Mouse (Mus musculus) hindbrain, embryonic 10.5 days (tissue): ENCODE results near the gene Hist1h2ae. TPM values are rescaled to one million over a fixed set of nuclear protein-coding genes. Genes with fewer than 3 reads are reported as not detected.
A peak's percentile ranks its signal among the peaks of the same experiment; 100 is the strongest.
"Not testable (repeated sequence)": the region's sequence is repeated elsewhere in the genome, so short reads cannot be mapped to it uniquely, and the experiment has no call there.

Experiments
- DNase-seq: peaks from one replicate; pipeline ENCODE4 v3.0.0-alpha.2; 2017; ENCODE audit warnings: low spot score
- H3K27ac ChIP-seq: fragments of 300-500 bp; sonication (generic); 2 replicates; pipeline ENCODE4 v1.5.1; 2016; ENCODE audit warnings: mild to moderate bottlenecking, moderate library complexity
- H3K27me3 ChIP-seq: fragments of 300-500 bp; sonication (generic); 2 replicates; pipeline ENCODE4 v1.6.1; 2016; ENCODE audit warnings: mild to moderate bottlenecking; ENCODE audit not compliant: poor library complexity, insufficient read depth, severe bottlenecking
- H3K36me3 ChIP-seq: fragments of 300-500 bp; sonication (generic); 2 replicates; pipeline ENCODE4 v1.6.1; 2016; ENCODE audit warnings: mild to moderate bottlenecking, moderate library complexity
- H3K4me1 ChIP-seq: fragments of 300-500 bp; sonication (generic); replicated peaks from 2 replicates; pipeline ENCODE4 v1.6.1; 2016; ENCODE audit warnings: mild to moderate bottlenecking
- H3K4me3 ChIP-seq: fragments of 300-500 bp; sonication (generic); 2 replicates; pipeline ENCODE4 v1.5.1; 2016; ENCODE audit warnings: mild to moderate bottlenecking, moderate library complexity
- H3K9me3 ChIP-seq: fragments of 300-500 bp; sonication (generic); 2 replicates; pipeline ENCODE4 v1.6.1; 2016; ENCODE audit warnings: mild to moderate bottlenecking, moderate library complexity
- WGBS: fragments of 180-500 bp; shearing (Covaris S2); methylation state at CpG from one replicate; pipeline ENCODE4 v1.1.7; 2016; 5-methylcytosine and 5-hydroxymethylcytosine counted together
- polyA plus RNA-seq: library from polyadenylated mRNA; unstranded; fragments of >200 nt; fragmentation: Nextera tagmentation; extraction: Ambion mirVana; gene quantifications from 2 replicates; pipeline ENCODE4 v1.2.1, GENCODE M21; 2016

Gene Hist1h2ae
- polyA plus RNA-seq, 1 experiment from 2014 or later = 103 TPM

- Histone ChIP-seq H3K9me3 (no peaks in the 10 kb centered on the region), H3K4me1 (peaks cover 51% of the 10 kb centered on the region), H3K27me3 (no peaks in the 10 kb centered on the region), H3K36me3 (no peaks in the 10 kb centered on the region), H3K4me3 (peak within 1 kb of the TSS; percentile 60), H3K27ac (peak within 1 kb of the TSS; percentile 95)
- DNase-seq = peak; percentile 96
- under 1% methylated on average over 43 of the region's 43 CpGs for WGBS
These were observed 10.6 kb upstream of the Hist1h2ae start, which contains the start of gene Hist1h4d for GRCm38 (mm10) chr13:23581408-23582218. Gene Hist1h4d (plus strand): TSS chr13:23581598.

GRCm38 (mm10) chr13:23577835-23578234 lies 6.8 kb upstream of the Hist1h2ae start:
- 88% methylated on average over 1 of the region's 1 CpGs for WGBS
- Histone ChIP-seq H3K9me3 (no peaks in the 10 kb centered on the region), H3K27me3 (no peaks in the 10 kb centered on the region), H3K27ac (peak overlapping the region; percentile 93), H3K4me3 (no peak overlapping the region), H3K4me1 (peaks cover 43% of the 10 kb centered on the region), H3K36me3 (no peaks in the 10 kb centered on the region)
- DNase-seq = no peak

- Histone ChIP-seq H3K36me3 (no peaks in the 10 kb centered on the region), H3K4me1 (peaks cover 42% of the 10 kb centered on the region), H3K4me3 (peak overlapping the region; percentile 62), H3K27me3 (no peaks in the 10 kb centered on the region), H3K27ac (peak overlapping the region; percentile 93), H3K9me3 (no peaks in the 10 kb centered on the region)
- WGBS = 51% methylated on average over 6 of the region's 6 CpGs
- DNase-seq = no peak
These were observed 6.1 kb upstream of the Hist1h2ae start for GRCm38 (mm10) chr13:23576906-23577639.

- H3K27me3 ChIP-seq = no peaks in the 10 kb centered on the region
- peak overlapping the region; percentile 93 for H3K27ac ChIP-seq
- peak overlapping the region; percentile 62 for H3K4me3 ChIP-seq
- 3% methylated on average over 7 of the region's 7 CpGs for WGBS
- H3K36me3 ChIP-seq = no peaks in the 10 kb centered on the region
- no peaks in the 10 kb centered on the region for H3K9me3 ChIP-seq
- peaks cover 38% of the 10 kb centered on the region for H3K4me1 ChIP-seq
- DNase-seq = peak; percentile 44
These were observed 5.4 kb upstream of the Hist1h2ae start for GRCm38 (mm10) chr13:23576351-23576881.

- H3K36me3 ChIP-seq, DNase-seq, H3K27me3 ChIP-seq, H3K9me3 ChIP-seq: not testable (repeated sequence)
- Histone ChIP-seq H3K4me3 (peak overlapping the region; percentile 62), H3K27ac (peak overlapping the region; percentile 93), H3K4me1 (peaks cover 36% of the 10 kb centered on the region)
- WGBS = under 1% methylated on average over 17 of the region's 40 CpGs
These were observed 4.9 kb upstream of the Hist1h2ae start for GRCm38 (mm10) chr13:23575864-23576313.

- no peaks in the 10 kb centered on the region for H3K36me3 ChIP-seq
- WGBS = under 1% methylated on average over 18 of the region's 18 CpGs
- H3K4me1 ChIP-seq = peaks cover 33% of the 10 kb centered on the region
- peak; percentile 62 for DNase-seq
- no peaks in the 10 kb centered on the region for H3K9me3 ChIP-seq
- H3K27me3 ChIP-seq = no peaks in the 10 kb centered on the region
- peak within 1 kb of the TSS; percentile 62 for H3K4me3 ChIP-seq
- H3K27ac ChIP-seq = peak within 1 kb of the TSS; percentile 93
These were observed 4.3 kb upstream of the Hist1h2ae start, which contains the start of gene Hist1h3d for GRCm38 (mm10) chr13:23575271-23575851. Gene Hist1h3d (plus strand): TSS chr13:23575763.

GRCm38 (mm10) chr13:23574546-23575170 lies 3.6 kb upstream of the Hist1h2ae start:
- peaks cover 38% of the 10 kb centered on the region for H3K4me1 ChIP-seq
- under 1% methylated on average over 11 of the region's 39 CpGs for WGBS
- not testable (repeated sequence) for DNase-seq

GRCm38 (mm10) chr13:23573898-23574524 lies 3.0 kb upstream of the Hist1h2ae start, which contains the start of the genes Hist1h2bf and Hist1h2ad:
Gene Hist1h2bf (minus strand): TSS chr13:23574196.
Gene Hist1h2ad (plus strand): TSS chr13:23574381.
- not testable (repeated sequence) for H3K9me3 ChIP-seq, H3K36me3 ChIP-seq, H3K27me3 ChIP-seq
- peak; percentile 91 for DNase-seq
- peaks cover 38% of the 10 kb centered on the region for H3K4me1 ChIP-seq
- under 1% methylated on average over 42 of the region's 42 CpGs for WGBS
- peak within 1 kb of the TSS; percentile 91 for H3K27ac ChIP-seq
- peak within 1 kb of the TSS; percentile 62 for H3K4me3 ChIP-seq

More at GRCm38 (mm10) chr13:23574546-23575170, 3.6 kb upstream of the Hist1h2ae start:
- H3K9me3 ChIP-seq, H3K27me3 ChIP-seq, H3K36me3 ChIP-seq: not testable (repeated sequence)
- Histone ChIP-seq H3K4me3 (peak overlapping the region; percentile 62), H3K27ac (peak overlapping the region; percentile 91)

- H3K4me3 ChIP-seq = peak overlapping the region; percentile 56
- not testable (repeated sequence) for DNase-seq, H3K27me3 ChIP-seq, H3K36me3 ChIP-seq, H3K9me3 ChIP-seq
- peaks cover 38% of the 10 kb centered on the region for H3K4me1 ChIP-seq
- WGBS = 8% methylated on average over 20 of the region's 20 CpGs
- peak overlapping the region; percentile 91 for H3K27ac ChIP-seq
These were observed 2.2 kb upstream of the Hist1h2ae start for GRCm38 (mm10) chr13:23573034-23573897.

GRCm38 (mm10) chr13:23572218-23573033 lies 1.4 kb upstream of the Hist1h2ae start:
- Histone ChIP-seq H3K9me3 (no peaks in the 10 kb centered on the region), H3K27ac (peak overlapping the region; percentile 91), H3K27me3 (no peaks in the 10 kb centered on the region), H3K4me1 (peaks cover 38% of the 10 kb centered on the region), H3K36me3 (no peaks in the 10 kb centered on the region), H3K4me3 (peak overlapping the region; percentile 56)
- DNase-seq = no peak
- 45% methylated on average over 2 of the region's 2 CpGs for WGBS
